Mouse (Mus musculus) small intestine, adult 2 months (tissue): Measurements from ENCODE around the gene Polr3gl. TPM values are rescaled to one million over a fixed set of nuclear protein-coding genes. Genes with fewer than 3 reads are reported as not detected.

Experiments used
- H3K27ac ChIP-seq: fragments of 200-500 bp; 2 replicates; pipeline ENCODE4 v1.5.1; 2012; ENCODE audit warnings: low read depth, low read length, control low read depth, inconsistent platforms; ENCODE audit not compliant: insufficient read depth
- H3K27me3 ChIP-seq: fragments of 200-500 bp; 2 replicates; pipeline ENCODE4 v1.6.1; 2012; ENCODE audit warnings: mild to moderate bottlenecking, moderate library complexity, low read length, inconsistent platforms; ENCODE audit not compliant: control insufficient read depth, insufficient read depth
- H3K36me3 ChIP-seq: fragments of 200-500 bp; 2 replicates; pipeline ENCODE4 v1.6.1; 2012; ENCODE audit warnings: mild to moderate bottlenecking, low read length, control low read depth, inconsistent platforms; ENCODE audit not compliant: control insufficient read depth, insufficient read depth
- H3K4me1 ChIP-seq: fragments of 200-500 bp; 2 replicates; pipeline ENCODE4 v1.6.1; 2012; ENCODE audit warnings: low read length, inconsistent platforms, mixed read lengths; ENCODE audit not compliant: control insufficient read depth, insufficient read depth, insufficient read length
- H3K4me3 ChIP-seq: fragments of 200-500 bp; 2 replicates; pipeline ENCODE4 v1.5.1; 2012; ENCODE audit warnings: low read depth, mild to moderate bottlenecking, control low read depth, inconsistent platforms, low read length, moderate library complexity
- CTCF ChIP-seq: fragments of 200-500 bp; IDR thresholded peaks from 2 replicates; pipeline ENCODE4 v1.5.1; 2012; ENCODE audit warnings: low read depth, mild to moderate bottlenecking, control low read depth, inconsistent platforms, low read length, moderate library complexity, mixed read lengths; ENCODE audit not compliant: insufficient replicate concordance, insufficient read length; ENCODE audit errors: extremely low read depth
- POLR2A ChIP-seq: fragments of 200-500 bp; IDR thresholded peaks from 2 replicates; pipeline ENCODE4 v1.6.1; 2012; ENCODE audit warnings: low read depth, mild to moderate bottlenecking, control low read depth, inconsistent platforms, low read length, moderate library complexity
- WGBS: fragments of 180-500 bp; shearing (Covaris S2); methylation state at CpG from one replicate; pipeline ENCODE4 v1.1.7; 2018; 5-methylcytosine and 5-hydroxymethylcytosine counted together
- polyA plus RNA-seq: library from polyadenylated mRNA; depleted of rRNA; stranded (reverse); fragments of >200 nt; gene quantifications from 2 replicates; pipeline ENCODE4 v1.2.3, GENCODE M21; 2012

Gene Polr3gl
- polyA plus RNA-seq, 1 experiment = 7.9 TPM

GRCm38 (mm10) chr3:96554251-96554650 is 39.7 kb downstream of the Polr3gl start:
- H3K4me3 ChIP-seq = no peak overlapping the region
- peak overlapping the region; percentile 95 for H3K27ac ChIP-seq
- H3K27me3 ChIP-seq = no peaks in the 10 kb centered on the region
- 42% methylated on average over 6 of the region's 6 CpGs for WGBS
- H3K36me3 ChIP-seq = peaks cover 6% of the 10 kb centered on the region
- H3K4me1 ChIP-seq = peaks cover 10% of the 10 kb centered on the region
- no peak for TF ChIP-seq POLR2A
- TF ChIP-seq CTCF = no peak

- WGBS = 23% methylated on average over 6 of the region's 6 CpGs
- TF ChIP-seq CTCF (no peak), POLR2A (no peak)
- peaks cover 10% of the 10 kb centered on the region for H3K4me1 ChIP-seq
- H3K36me3 ChIP-seq = peaks cover under 1% of the 10 kb centered on the region
- H3K4me3 ChIP-seq = no peak overlapping the region
- peak overlapping the region; percentile 95; the same call in 1 of the 2 replicates for H3K27ac ChIP-seq
- H3K27me3 ChIP-seq = no peaks in the 10 kb centered on the region
Observed at GRCm38 (mm10) chr3:96553601-96554000, 40.4 kb downstream of the Polr3gl start.

- 19% methylated on average over 7 of the region's 7 CpGs for WGBS
Observed at GRCm38 (mm10) chr3:96551890-96552289, 42.1 kb downstream of the Polr3gl start.

GRCm38 (mm10) chr3:96551203-96551602 is 42.8 kb downstream of the Polr3gl start:
- no peaks in the 10 kb centered on the region for H3K36me3 ChIP-seq
- H3K27me3 ChIP-seq = no peaks in the 10 kb centered on the region
- H3K4me1 ChIP-seq = peaks cover 10% of the 10 kb centered on the region
- H3K4me3 ChIP-seq = no peak overlapping the region
- peak overlapping the region; percentile 61; the same call in 1 of the 2 replicates for H3K27ac ChIP-seq
- 2% methylated on average over 8 of the region's 8 CpGs for WGBS
- TF ChIP-seq CTCF (peak; percentile 20; the same call in 1 of the 2 replicates), POLR2A (no peak)

More at GRCm38 (mm10) chr3:96551890-96552289, 42.1 kb downstream of the Polr3gl start:
- Histone ChIP-seq H3K27ac (peak overlapping the region; percentile 61), H3K4me3 (no peak overlapping the region), H3K4me1 (peaks cover 10% of the 10 kb centered on the region), H3K27me3 (no peaks in the 10 kb centered on the region), H3K36me3 (no peaks in the 10 kb centered on the region)
- TF ChIP-seq POLR2A (no peak), CTCF (no peak)

GRCm38 (mm10) chr3:96549346-96549745 is 44.6 kb downstream of the Polr3gl start:
- H3K4me3 ChIP-seq = no peak overlapping the region
- WGBS = 81% methylated on average over 5 of the region's 5 CpGs
- H3K27ac ChIP-seq = no peak overlapping the region
- no peaks in the 10 kb centered on the region for H3K27me3 ChIP-seq
- H3K4me1 ChIP-seq = peaks cover 6% of the 10 kb centered on the region
- H3K36me3 ChIP-seq = no peaks in the 10 kb centered on the region
- TF ChIP-seq CTCF = no peak
- TF ChIP-seq POLR2A = no peak

GRCm38 (mm10) chr3:96548824-96549223 is 45.2 kb downstream of the Polr3gl start:
- 89% methylated on average over 7 of the region's 7 CpGs for WGBS

GRCm38 (mm10) chr3:96547389-96547960 is 46.5 kb downstream of the Polr3gl start:
- H3K27ac ChIP-seq = no peak overlapping the region
- TF ChIP-seq POLR2A (no peak), CTCF (peak; percentile 81; the same call in 1 of the 2 replicates)
- H3K27me3 ChIP-seq = no peaks in the 10 kb centered on the region
- H3K4me1 ChIP-seq = peaks cover 4% of the 10 kb centered on the region; the same call in 1 of the 2 replicates
- no peak overlapping the region for H3K4me3 ChIP-seq
- H3K36me3 ChIP-seq = no peaks in the 10 kb centered on the region
- WGBS = 11% methylated on average over 14 of the region's 14 CpGs

More at GRCm38 (mm10) chr3:96548824-96549223, 45.2 kb downstream of the Polr3gl start:
- Histone ChIP-seq H3K4me1 (peaks cover 6% of the 10 kb centered on the region), H3K4me3 (no peak overlapping the region), H3K27me3 (no peaks in the 10 kb centered on the region), H3K27ac (no peak overlapping the region), H3K36me3 (no peaks in the 10 kb centered on the region)
- TF ChIP-seq POLR2A = no peak
- no peak for TF ChIP-seq CTCF
